Mouse (Mus musculus) erythroblast, embryonic 14.5 days (primary cell): ENCODE data around the gene Gli2. TPM values are rescaled to one million over a fixed set of nuclear protein-coding genes. Genes with fewer than 3 reads are reported as not detected.

Experiments
- H3K27me3 ChIP-seq: 2 replicates; pipeline ENCODE4 v1.6.1; 2012; ENCODE audit warnings: inconsistent platforms; ENCODE audit not compliant: control insufficient read depth
- H3K36me3 ChIP-seq: 2 replicates; pipeline ENCODE4 v1.6.1; 2012; ENCODE audit warnings: mild to moderate bottlenecking, inconsistent platforms; ENCODE audit not compliant: control insufficient read depth
- H3K4me1 ChIP-seq: 2 replicates; pipeline ENCODE4 v1.6.1; 2012; ENCODE audit warnings: inconsistent platforms; ENCODE audit not compliant: control insufficient read depth
- H3K4me3 ChIP-seq: replicated peaks from 2 replicates; pipeline ENCODE3; 2012; ENCODE audit warnings: moderate library complexity, mild to moderate bottlenecking, inconsistent platforms
- H3K9me3 ChIP-seq: 2 replicates; pipeline ENCODE4 v1.6.1; 2012; ENCODE audit warnings: low read length, inconsistent platforms, mixed read lengths; ENCODE audit not compliant: control insufficient read depth
- GATA1 ChIP-seq: IDR thresholded peaks from 2 replicates; pipeline ENCODE4 v1.6.1; 2012; ENCODE audit warnings: low read length, inconsistent platforms, mixed read lengths
- TAL1 ChIP-seq: IDR thresholded peaks from 3 replicates; pipeline ENCODE4 v1.6.1; 2012; ENCODE audit warnings: low read length, inconsistent platforms, mixed read lengths
- polyA plus RNA-seq: library from polyadenylated mRNA; stranded (reverse); fragments of >175 nt; gene quantifications from 2 replicates; pipeline ENCODE4 v1.2.3, GENCODE M21; 2012

The Gli2 gene
- polyA plus RNA-seq, 1 experiment, result not detected

DNA sequence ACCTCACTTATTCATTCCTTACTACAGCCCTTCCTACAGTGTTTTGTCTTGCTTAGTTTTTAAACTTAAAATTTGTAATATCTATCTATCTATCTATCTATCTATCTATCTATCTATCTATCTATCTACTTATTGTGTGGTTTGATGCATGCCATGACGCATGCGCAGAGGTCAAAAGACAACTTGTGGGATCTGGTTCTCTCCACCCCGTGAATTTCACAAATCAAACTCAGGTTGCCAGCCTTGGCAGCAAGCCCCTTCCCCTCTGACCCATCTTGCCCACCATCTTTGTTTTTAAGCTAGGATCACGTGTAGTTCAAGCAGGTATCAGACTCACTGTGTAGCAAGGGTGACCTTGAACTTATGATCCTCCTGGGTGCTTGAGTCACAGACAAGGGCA lies 22.9 kb upstream of the Gli2 start:
- no peaks in the 10 kb centered on the region for H3K4me1 ChIP-seq
- no peaks in the 10 kb centered on the region for H3K36me3 ChIP-seq
- H3K4me3 ChIP-seq, result no peak overlapping the region
- no peaks in the 10 kb centered on the region for H3K9me3 ChIP-seq
- no peak for TF ChIP-seq GATA1
- H3K27me3 ChIP-seq, result peaks cover 13% of the 10 kb centered on the region

DNA sequence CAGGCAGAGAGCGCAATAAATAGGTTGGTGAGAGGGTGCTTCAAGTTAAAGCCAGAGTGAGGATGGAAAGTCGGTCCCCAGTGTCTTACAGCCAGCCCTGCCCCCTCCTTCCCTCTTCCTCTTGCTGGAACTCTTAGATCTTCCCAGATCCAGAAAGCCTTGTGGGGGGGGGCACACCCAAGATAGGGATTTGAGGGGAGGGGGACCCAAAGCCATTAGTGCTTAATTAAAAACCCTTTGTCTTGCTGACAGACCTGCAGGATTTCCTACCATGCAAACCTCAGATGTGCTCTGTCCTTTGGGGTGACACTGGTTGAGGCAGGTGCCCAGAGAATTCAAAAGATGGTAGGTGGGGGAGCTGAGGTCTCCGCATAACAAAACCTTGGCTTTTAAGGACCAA lies 22.5 kb upstream of the Gli2 start:
- TF ChIP-seq TAL1 (no peak), GATA1 (no peak)
- Histone ChIP-seq H3K9me3 (no peaks in the 10 kb centered on the region), H3K36me3 (no peaks in the 10 kb centered on the region), H3K4me3 (no peak overlapping the region), H3K4me1 (no peaks in the 10 kb centered on the region), H3K27me3 (peaks cover 13% of the 10 kb centered on the region)

DNA sequence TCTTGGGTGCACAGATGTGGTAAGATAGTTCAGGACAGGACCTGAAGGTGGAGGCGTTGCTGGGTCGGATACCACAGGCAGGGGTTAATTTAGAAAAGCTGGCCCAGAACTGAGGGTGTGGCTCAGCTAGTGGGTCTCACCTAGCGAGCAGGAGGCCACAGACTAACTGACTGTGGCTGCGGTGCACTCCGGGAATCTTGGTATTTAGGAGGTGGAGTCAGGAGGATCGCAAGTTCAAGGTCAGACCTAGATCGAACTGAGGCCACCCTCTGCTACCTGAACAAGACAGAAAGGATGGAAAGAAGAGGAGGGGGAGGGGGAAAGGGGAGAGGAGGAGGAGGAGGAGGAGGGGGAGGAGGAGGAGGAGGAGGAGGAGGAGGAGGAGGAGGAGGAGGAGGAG lies 22.1 kb upstream of the Gli2 start:
- H3K9me3 ChIP-seq, result no peaks in the 10 kb centered on the region
- H3K36me3 ChIP-seq, result no peaks in the 10 kb centered on the region
- H3K27me3 ChIP-seq, result peaks cover 13% of the 10 kb centered on the region
- no peaks in the 10 kb centered on the region for H3K4me1 ChIP-seq
- no peak overlapping the region for H3K4me3 ChIP-seq
- TF ChIP-seq GATA1 (no peak), TAL1 (no peak)

DNA sequence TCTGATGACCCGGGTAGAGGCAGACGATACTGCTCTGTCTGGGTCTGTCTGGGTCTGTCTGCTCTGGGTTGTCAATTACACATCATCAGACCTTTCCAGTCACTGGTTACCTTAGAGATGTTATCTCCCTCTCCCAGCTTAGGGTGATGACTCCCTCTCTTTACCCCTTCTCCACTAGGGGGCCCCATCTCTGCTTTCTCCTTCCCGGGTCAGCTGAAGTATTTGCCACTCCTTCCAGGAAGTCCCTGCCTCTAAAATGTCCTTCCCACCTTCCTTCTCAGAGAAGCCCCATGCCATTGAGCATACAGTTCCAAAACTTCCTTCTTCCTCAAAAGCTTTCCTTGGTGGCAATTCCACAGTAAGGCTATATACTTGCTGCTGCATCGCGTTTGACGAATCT lies 21.5 kb upstream of the Gli2 start:
- Histone ChIP-seq H3K9me3 (no peaks in the 10 kb centered on the region), H3K36me3 (no peaks in the 10 kb centered on the region), H3K4me3 (no peak overlapping the region), H3K27me3 (peaks cover 13% of the 10 kb centered on the region), H3K4me1 (no peaks in the 10 kb centered on the region)
- TF ChIP-seq GATA1 (no peak), TAL1 (no peak)

DNA sequence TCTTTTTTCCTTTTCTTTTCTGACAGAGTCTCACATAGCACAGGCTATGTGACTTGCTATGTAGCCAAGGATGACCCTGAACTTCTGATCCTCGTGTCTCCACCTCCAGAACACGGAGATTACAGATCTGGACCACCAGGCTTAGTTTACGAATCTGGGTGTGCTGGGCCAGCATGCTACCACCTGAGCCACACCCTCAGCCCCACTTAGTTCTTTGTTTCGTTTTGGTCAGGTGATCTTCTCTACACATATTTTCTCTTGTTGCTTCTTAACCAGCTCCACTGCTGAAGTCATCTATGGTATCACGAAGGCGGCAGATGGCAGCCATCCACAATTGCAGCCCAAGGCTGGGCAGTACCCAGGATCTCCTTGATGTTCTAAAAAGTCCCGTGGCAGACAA lies 20.5 kb upstream of the Gli2 start:
- peaks cover 13% of the 10 kb centered on the region for H3K27me3 ChIP-seq
- H3K4me3 ChIP-seq, result no peak overlapping the region
- no peaks in the 10 kb centered on the region for H3K36me3 ChIP-seq
- no peaks in the 10 kb centered on the region for H3K9me3 ChIP-seq
- H3K4me1 ChIP-seq, result no peaks in the 10 kb centered on the region
- no peak for TF ChIP-seq TAL1
- TF ChIP-seq GATA1, result no peak

DNA sequence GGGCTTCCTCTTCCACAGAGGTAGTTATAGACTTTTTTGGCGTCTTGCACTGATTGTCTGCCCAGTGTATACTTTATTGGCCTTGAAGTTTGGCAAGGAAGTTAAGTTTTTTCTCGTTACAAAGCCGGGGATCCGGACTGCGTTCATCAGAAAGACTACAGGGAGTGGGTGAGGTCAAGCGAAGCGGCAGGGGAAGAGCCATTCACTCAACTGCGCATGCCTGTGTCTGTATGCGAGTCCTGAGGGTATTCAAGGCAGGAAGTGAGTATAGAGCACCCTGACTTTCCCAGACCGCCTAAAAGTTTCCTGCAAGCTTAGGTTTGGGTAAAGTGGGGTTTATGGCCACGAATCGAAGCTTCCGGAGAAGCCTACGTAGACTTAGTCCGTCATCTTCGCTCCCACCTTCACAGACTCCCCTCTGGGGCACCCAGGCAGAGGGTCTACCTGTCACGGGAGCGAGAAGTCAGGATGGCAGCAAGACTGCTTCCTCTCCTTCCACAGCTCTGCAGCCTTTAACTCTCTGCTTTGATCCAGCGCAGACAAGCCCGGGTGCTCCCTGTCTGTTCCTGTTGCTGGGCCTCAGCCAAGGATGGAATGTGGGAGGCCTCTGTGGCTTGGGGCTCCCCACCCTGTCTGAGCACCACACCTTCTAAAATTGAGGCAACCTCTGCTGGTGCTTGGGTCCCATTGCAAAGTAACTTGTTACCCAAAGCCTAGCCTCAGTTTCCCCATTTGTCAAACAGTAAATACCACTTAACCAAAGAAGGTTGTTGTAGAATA lies 11.7 kb upstream of the Gli2 start:
- Histone ChIP-seq H3K27me3 (no peaks in the 10 kb centered on the region), H3K36me3 (no peaks in the 10 kb centered on the region), H3K4me3 (no peak overlapping the region), H3K9me3 (no peaks in the 10 kb centered on the region), H3K4me1 (no peaks in the 10 kb centered on the region)
- TF ChIP-seq GATA1, result no peak
- TF ChIP-seq TAL1, result no peak

DNA sequence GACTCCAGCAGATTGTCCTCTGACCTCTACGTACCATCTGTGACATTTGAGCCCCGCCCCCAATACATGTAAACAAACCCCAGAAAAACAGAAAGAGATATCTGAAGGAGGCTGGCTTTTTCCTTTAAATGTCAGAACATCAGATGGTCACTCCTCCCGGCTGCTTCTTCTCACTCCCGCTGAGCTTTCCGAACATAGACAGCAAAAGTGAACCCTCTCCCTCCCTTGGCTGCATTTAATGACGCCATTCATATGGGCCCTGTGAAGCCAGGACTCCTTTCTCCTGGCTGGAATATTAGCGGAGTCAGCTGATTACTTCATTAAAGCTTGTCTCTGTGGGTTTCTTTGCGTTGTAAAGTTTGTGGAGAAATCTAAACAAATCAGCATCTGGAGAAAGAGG lies 3.1 kb upstream of the Gli2 start:
- H3K27me3 ChIP-seq, result peaks cover 42% of the 10 kb centered on the region
- H3K9me3 ChIP-seq, result no peaks in the 10 kb centered on the region; the same call in 1 of the 2 replicates
- no peak for TF ChIP-seq TAL1
- TF ChIP-seq GATA1, result no peak
- H3K4me3 ChIP-seq, result no peak overlapping the region
- no peaks in the 10 kb centered on the region for H3K36me3 ChIP-seq
- no peaks in the 10 kb centered on the region for H3K4me1 ChIP-seq

DNA sequence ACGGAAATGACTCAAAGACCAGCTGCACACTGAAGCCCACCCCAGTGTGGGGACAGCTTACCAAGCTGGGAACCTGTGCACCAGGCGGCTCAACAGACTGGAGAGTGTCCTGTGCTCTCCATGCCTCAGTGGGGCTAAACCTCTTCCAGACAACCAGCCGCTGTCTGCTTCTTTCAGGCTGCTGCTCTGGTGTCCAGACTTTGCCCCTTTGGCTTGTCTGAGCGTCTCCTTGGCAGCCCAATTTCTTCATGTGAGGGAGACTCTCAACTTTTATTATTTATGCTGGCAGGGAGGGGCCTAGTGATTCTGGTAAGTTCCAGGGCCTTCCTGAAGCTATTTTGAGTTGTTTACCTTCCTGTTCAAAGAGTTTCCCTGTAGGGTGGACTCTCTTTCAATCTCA lies 2.4 kb upstream of the Gli2 start:
- H3K4me1 ChIP-seq, result no peaks in the 10 kb centered on the region
- H3K4me3 ChIP-seq, result no peak overlapping the region
- H3K27me3 ChIP-seq, result peaks cover 48% of the 10 kb centered on the region
- H3K36me3 ChIP-seq, result no peaks in the 10 kb centered on the region
- H3K9me3 ChIP-seq, result no peaks in the 10 kb centered on the region; the same call in 1 of the 2 replicates
- TF ChIP-seq TAL1 (no peak), GATA1 (no peak)

DNA sequence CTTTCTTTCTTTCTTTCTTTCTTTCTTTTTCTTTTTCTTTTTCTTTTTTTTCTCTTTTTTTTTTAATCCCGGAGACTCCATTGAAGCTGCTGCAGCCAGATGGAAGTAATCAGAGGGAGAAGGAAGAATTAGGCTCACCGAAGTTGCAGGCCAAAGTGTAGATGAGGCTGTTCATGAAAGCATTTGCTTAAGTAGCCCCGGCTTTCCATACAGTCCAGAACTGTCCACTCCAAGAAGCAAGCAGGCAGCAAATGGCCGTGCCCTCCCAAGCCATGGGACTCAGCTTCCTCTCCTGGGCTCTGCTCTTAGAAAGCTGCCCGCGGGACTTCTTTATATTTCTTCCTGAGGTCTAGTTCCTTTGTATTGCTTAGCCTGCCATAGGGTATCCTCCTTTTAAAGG lies 1.0 kb upstream of the Gli2 start:
- Histone ChIP-seq H3K4me1 (no peaks in the 10 kb centered on the region), H3K27me3 (peaks cover 62% of the 10 kb centered on the region), H3K36me3 (no peaks in the 10 kb centered on the region), H3K4me3 (no peak overlapping the region), H3K9me3 (no peaks in the 10 kb centered on the region; the same call in 1 of the 2 replicates)
- TF ChIP-seq GATA1, result no peak
- TF ChIP-seq TAL1, result no peak
